8 mouse cellular contexts compared by ENCODE assay signal in the genomic region with DNA sequence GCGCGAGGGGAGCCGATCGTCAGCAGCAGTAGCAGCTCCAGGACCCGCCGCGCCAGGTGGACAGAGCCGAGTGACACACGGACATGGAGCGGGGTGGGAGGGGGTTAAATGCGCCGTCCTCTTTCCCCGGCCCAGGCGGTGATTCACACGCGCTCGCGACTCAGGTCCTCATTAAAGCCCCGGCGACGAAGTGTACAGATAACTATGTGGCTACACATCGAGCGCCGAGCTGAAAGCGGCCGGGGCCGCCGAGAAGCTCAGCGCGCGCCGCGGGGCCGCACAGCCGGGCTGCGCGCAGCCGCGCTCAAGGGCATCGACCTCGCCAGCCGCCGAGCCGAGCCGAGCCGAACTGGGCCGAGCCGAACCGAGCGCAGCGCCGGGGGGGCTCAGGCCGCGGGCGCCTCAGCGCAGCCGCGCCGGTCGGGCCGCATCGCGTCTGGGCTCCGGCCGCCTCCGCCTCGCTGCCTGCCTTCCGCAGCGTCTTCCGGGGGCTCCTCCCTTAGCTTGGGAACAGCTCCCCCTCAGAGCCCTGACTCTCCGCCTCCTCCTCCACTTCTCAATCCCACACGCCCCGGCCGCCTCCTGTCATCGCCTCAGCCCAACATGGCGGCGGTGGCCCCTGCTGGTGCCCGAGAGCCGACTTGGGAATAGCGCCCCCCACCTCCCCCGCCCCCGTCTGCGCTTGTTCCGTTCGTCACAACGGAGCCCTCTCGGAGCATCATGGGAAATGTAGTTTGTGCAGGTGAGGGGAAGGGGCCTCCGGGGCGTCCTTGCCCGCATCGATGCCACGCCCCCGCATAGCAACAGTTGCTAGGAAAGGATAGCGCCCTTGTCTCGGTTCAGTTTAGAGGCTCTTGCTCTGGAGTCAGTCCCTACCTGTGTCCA. TPM values are rescaled to one million over a fixed set of nuclear protein-coding genes. Genes with fewer than 3 reads are reported as not detected.
DNase-seq lines count a peak whose midpoint lies in the region; ATAC-seq lines count a peak whose summit lies in the region.

A gene (minus strand): TSS at position 603 of the 885 bp plus-strand sequence.

- peak within 1 kb of the TSS; percentile 76 for H3K9ac ChIP-seq in hindbrain, embryonic 12.5 days

- DNase-seq in Muller cell, postnatal 12 days (ENCODE audit: inconsistent ontology term): peak; percentile 98
- DNase-seq in cerebellum, postnatal 10 days: peak; percentile 94 to 96
- DNase-seq in frontal cortex, postnatal 10 days (ENCODE audit: low spot score in 2 of 2): peak; percentile 87 to 90
- peak; percentile 90 to 95 for DNase-seq in layer of hippocampus, postnatal 14 days (ENCODE audit: low spot score in 2 of 2)
- DNase-seq in lung, postnatal 14 days: peak; percentile 91
- DNase-seq in retina, adult 2 months (ENCODE audit: low read depth, low spot score): peak; percentile 81
- peak; percentile 89 to 93 for DNase-seq in thymus, postnatal 36 days

- H3K4me2 ChIP-seq in hindbrain, embryonic 12.5 days (replicated peaks): peak within 1 kb of the TSS; percentile 64

- WGBS in hindbrain, embryonic 12.5 days: under 1% methylated on average over 70 of the region's 95 CpGs

- peak within 1 kb of the TSS; percentile 59 for H3K4me3 ChIP-seq in hindbrain, embryonic 12.5 days

- H3K4me1 ChIP-seq in hindbrain, embryonic 12.5 days: peaks cover 36% of the 10 kb centered on the region

- H3K27me3 ChIP-seq in hindbrain, embryonic 12.5 days: 0 out of 2 replicates have a peak, but pooled peaks cover 4% of the 10 kb centered on the region

- no peaks in the 10 kb centered on the region for H3K36me3 ChIP-seq in hindbrain, embryonic 12.5 days

- H3K27ac ChIP-seq in hindbrain, embryonic 12.5 days: peak within 1 kb of the TSS; percentile 98

- peak; percentile 97 for ATAC-seq in hindbrain, embryonic 12.5 days (ENCODE audit: low FRiP score)

- no peaks in the 10 kb centered on the region for H3K9me3 ChIP-seq in hindbrain, embryonic 12.5 days (replicated peaks)

RNA-seq across cellular contexts. Expression of the gene that starts here (rescaled TPM):
- 93.4 and 107 TPM in 2 replicates for polyA plus RNA-seq in hindbrain, embryonic 12.5 days (2016; fragmentation: Nextera tagmentation; extraction: Ambion mirVana)
- total RNA-seq in layer of hippocampus, postnatal 14 days (2021): 100 to 1,000 TPM; 198 to 222 TPM

Comparison
In these comparisons a context has a peak if more than half of its experiments do, and no peak if none do; other contexts are left out.
1. Peak in every context shown above with its lines: DNase-seq, ATAC-seq, H3K4me3 ChIP-seq and H3K27ac ChIP-seq.